Mouse (Mus musculus): ENCODE measurements around the gene Mrc2.

DNA sequence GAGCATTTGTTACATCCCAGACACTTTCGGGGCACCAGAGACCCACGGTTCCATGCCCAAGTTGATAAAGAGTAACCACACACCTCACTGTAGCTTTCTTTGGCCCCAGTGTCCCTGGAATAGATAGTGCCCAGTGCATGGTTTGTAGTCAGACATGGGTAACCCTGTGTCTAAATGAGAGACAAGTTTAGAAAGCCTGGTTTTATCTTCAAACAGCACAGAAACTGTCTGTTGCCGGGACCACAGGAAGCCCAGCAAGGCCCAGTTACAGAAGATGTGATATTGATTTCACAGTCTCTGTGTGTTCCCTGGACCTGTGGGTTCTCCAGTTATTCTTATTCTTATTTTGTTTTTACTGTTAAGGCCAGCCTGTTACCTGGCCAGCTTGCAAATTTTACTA, 74.7 kb downstream of the Mrc2 start:
- TF ChIP-seq CTCF (IDR thresholded peaks at IDR 0.05; ENCODE audit: control insufficient read depth, insufficient read depth, insufficient replicate concordance, low read depth, low read length) (no peak), POLR2A (IDR thresholded peaks at IDR 0.05; ENCODE audit: control insufficient read depth, low read depth, low read length) (no peak)

All from testis, adult 2 months (tissue).